Mouse (Mus musculus): ENCODE measurements around the gene Manbal. TPM values are rescaled to one million over a fixed set of nuclear protein-coding genes. Genes with fewer than 3 reads are reported as not detected.

Manbal gene
- polyA plus RNA-seq, 2 experiments: 52.8 to 82.3 TPM

GRCm38 (mm10) chr2:157328106-157328505 is 39.3 kb upstream of the Manbal start:
- WGBS: 55% methylated on average over 5 of the region's 5 CpGs
- no peak for ATAC-seq (ENCODE audit: low FRiP score, low read depth)

GRCm38 (mm10) chr2:157328570-157328969 is 38.8 kb upstream of the Manbal start:
- no peak overlapping the region for H3K4me2 ChIP-seq (replicated peaks; ENCODE audit: low read depth, low read length, severe bottlenecking)
- ATAC-seq (ENCODE audit: low FRiP score, low read depth) (no peak), DNase-seq (ENCODE audit: low spot score) (no peak)
- no peak for TF ChIP-seq POLR2A (IDR thresholded peaks at IDR 0.05; ENCODE audit: borderline replicate concordance, extremely low read depth, insufficient read depth, insufficient read length)
- H3K4me1 ChIP-seq (ENCODE audit: control insufficient read depth, insufficient read depth, low read length): no peaks in the 10 kb centered on the region
- WGBS: 37% methylated on average over 11 of the region's 11 CpGs
- no peak overlapping the region for H3K9ac ChIP-seq (ENCODE audit: low read depth, low read length, severe bottlenecking)
- peaks cover 40% of the 10 kb centered on the region for H3K36me3 ChIP-seq (ENCODE audit: control insufficient read depth, insufficient read depth, low read length)
- H3K27ac ChIP-seq (replicated peaks; ENCODE audit: low read depth, low read length): no peak overlapping the region
- no peak overlapping the region for H3K4me3 ChIP-seq (replicated peaks; ENCODE audit: low read length)
- no peaks in the 10 kb centered on the region for H3K27me3 ChIP-seq (ENCODE audit: control insufficient read depth, insufficient read depth, low read length)
- H3K9me3 ChIP-seq (ENCODE audit: control insufficient read depth, low read length): no peaks in the 10 kb centered on the region

More at GRCm38 (mm10) chr2:157328106-157328505, 39.3 kb upstream of the Manbal start:
- peaks cover 44% of the 10 kb centered on the region for H3K36me3 ChIP-seq (ENCODE audit: control insufficient read depth, insufficient read depth, low read length)
- no peak for DNase-seq (ENCODE audit: low spot score)
- H3K27me3 ChIP-seq (ENCODE audit: control insufficient read depth, insufficient read depth, low read length): no peaks in the 10 kb centered on the region
- H3K4me2 ChIP-seq (replicated peaks; ENCODE audit: low read depth, low read length, severe bottlenecking): no peak overlapping the region
- no peak overlapping the region for H3K4me3 ChIP-seq (replicated peaks; ENCODE audit: low read length)
- TF ChIP-seq POLR2A (IDR thresholded peaks at IDR 0.05; ENCODE audit: borderline replicate concordance, extremely low read depth, insufficient read depth, insufficient read length): no peak
- H3K9me3 ChIP-seq (ENCODE audit: control insufficient read depth, low read length): no peaks in the 10 kb centered on the region
- H3K9ac ChIP-seq (ENCODE audit: low read depth, low read length, severe bottlenecking): no peak overlapping the region
- H3K27ac ChIP-seq (replicated peaks; ENCODE audit: low read depth, low read length): no peak overlapping the region
- no peaks in the 10 kb centered on the region for H3K4me1 ChIP-seq (ENCODE audit: control insufficient read depth, insufficient read depth, low read length)

DNA sequence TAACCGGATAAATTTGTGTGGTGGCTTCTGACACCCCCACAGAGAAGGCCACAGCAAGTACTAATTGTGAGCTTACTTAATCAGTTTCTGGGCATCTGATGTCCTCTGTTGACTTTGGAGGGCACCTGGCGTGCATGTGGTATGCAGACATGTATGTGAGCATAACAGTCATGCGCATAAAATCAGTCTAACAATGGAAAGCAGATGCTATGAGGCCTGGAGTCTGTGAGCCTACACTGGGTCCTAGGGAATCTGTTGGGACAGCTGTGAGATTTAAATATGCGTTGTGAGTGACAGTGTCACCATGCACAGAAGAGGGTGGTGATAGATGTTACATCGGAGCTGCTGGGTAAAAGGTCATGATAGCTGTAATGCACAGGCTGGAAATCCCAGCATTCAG is 35.3 kb upstream of the Manbal start:
- no peak overlapping the region for H3K9ac ChIP-seq (ENCODE audit: low read depth, low read length, severe bottlenecking)
- H3K36me3 ChIP-seq (ENCODE audit: control insufficient read depth, insufficient read depth, low read length): peaks cover 5% of the 10 kb centered on the region
- 55% methylated on average over 5 of the region's 5 CpGs for WGBS
- TF ChIP-seq POLR2A (IDR thresholded peaks at IDR 0.05; ENCODE audit: borderline replicate concordance, extremely low read depth, insufficient read depth, insufficient read length): no peak
- no peaks in the 10 kb centered on the region for H3K27me3 ChIP-seq (ENCODE audit: control insufficient read depth, insufficient read depth, low read length)
- H3K4me2 ChIP-seq (replicated peaks; ENCODE audit: low read depth, low read length, severe bottlenecking): no peak overlapping the region
- peak; percentile 64; the same call in 1 of the 2 replicates for ATAC-seq (ENCODE audit: low FRiP score, low read depth)
- DNase-seq (ENCODE audit: low spot score): no peak
- no peaks in the 10 kb centered on the region for H3K4me1 ChIP-seq (ENCODE audit: control insufficient read depth, insufficient read depth, low read length)
- no peak overlapping the region for H3K27ac ChIP-seq (replicated peaks; ENCODE audit: low read depth, low read length)
- no peaks in the 10 kb centered on the region for H3K9me3 ChIP-seq (ENCODE audit: control insufficient read depth, low read length)
- H3K4me3 ChIP-seq (replicated peaks; ENCODE audit: low read length): no peak overlapping the region

DNA sequence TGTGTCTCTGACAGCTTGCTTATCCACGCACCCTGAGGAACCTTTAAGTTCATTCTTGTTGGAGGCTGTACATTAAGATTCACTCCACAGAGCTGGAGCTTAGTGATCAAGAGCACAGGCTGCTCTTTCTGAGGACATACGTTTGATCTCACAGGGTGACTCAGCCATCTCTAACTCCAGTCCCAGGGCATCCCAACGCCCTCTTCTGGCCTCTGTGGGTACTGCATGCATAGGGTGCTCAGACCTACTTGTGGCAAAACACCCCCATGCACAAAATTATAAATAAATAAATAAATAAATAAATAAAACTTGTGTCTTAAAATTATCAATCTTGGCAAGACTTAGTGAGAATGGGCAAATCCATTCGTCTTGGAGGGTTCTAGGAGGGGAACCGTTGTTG is 28.7 kb upstream of the Manbal start:
- ATAC-seq (ENCODE audit: low FRiP score, low read depth) (no peak), DNase-seq (ENCODE audit: low spot score) (no peak)
- no peaks in the 10 kb centered on the region for H3K36me3 ChIP-seq (ENCODE audit: control insufficient read depth, insufficient read depth, low read length)
- 40% methylated on average over 5 of the region's 5 CpGs for WGBS
- no peaks in the 10 kb centered on the region for H3K27me3 ChIP-seq (ENCODE audit: control insufficient read depth, insufficient read depth, low read length)
- peaks cover 6% of the 10 kb centered on the region; the same call in 1 of the 2 replicates for H3K4me1 ChIP-seq (ENCODE audit: control insufficient read depth, insufficient read depth, low read length)
- no peak overlapping the region for H3K27ac ChIP-seq (replicated peaks; ENCODE audit: low read depth, low read length)
- H3K4me2 ChIP-seq (replicated peaks; ENCODE audit: low read depth, low read length, severe bottlenecking): no peak overlapping the region
- no peak for TF ChIP-seq POLR2A (IDR thresholded peaks at IDR 0.05; ENCODE audit: borderline replicate concordance, extremely low read depth, insufficient read depth, insufficient read length)
- no peak overlapping the region for H3K4me3 ChIP-seq (replicated peaks; ENCODE audit: low read length)
- H3K9me3 ChIP-seq (ENCODE audit: control insufficient read depth, low read length): no peaks in the 10 kb centered on the region
- no peak overlapping the region for H3K9ac ChIP-seq (ENCODE audit: low read depth, low read length, severe bottlenecking)

DNA sequence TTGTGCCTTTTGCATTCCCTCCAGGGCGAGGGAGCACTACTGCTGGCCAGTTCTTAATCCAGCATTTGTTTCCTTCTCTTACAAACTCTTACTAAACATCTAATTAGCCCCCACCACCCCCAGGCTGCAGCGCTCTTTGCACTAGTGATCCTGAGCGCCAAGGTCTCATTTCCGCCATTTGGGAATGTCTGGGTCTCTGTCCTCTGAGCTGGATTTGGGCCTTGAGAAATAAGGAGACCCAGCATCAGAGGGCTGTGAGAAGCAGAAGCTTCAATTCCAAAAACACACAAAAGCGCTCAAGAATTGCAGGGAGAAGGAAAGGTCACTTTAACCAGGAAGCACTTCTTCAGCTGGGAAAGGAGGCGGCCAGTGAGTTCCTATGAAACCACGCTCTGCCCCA is 27.9 kb upstream of the Manbal start:
- 76% methylated on average over 7 of the region's 7 CpGs for WGBS
- Histone ChIP-seq H3K9ac (ENCODE audit: low read depth, low read length, severe bottlenecking) (no peak overlapping the region), H3K27ac (replicated peaks; ENCODE audit: low read depth, low read length) (peak overlapping the region; percentile 33; the same call in 1 of the 2 replicates), H3K36me3 (ENCODE audit: control insufficient read depth, insufficient read depth, low read length) (no peaks in the 10 kb centered on the region), H3K4me1 (ENCODE audit: control insufficient read depth, insufficient read depth, low read length) (peaks cover 6% of the 10 kb centered on the region; the same call in 1 of the 2 replicates), H3K4me3 (replicated peaks; ENCODE audit: low read length) (no peak overlapping the region), H3K27me3 (ENCODE audit: control insufficient read depth, insufficient read depth, low read length) (no peaks in the 10 kb centered on the region), H3K4me2 (replicated peaks; ENCODE audit: low read depth, low read length, severe bottlenecking) (no peak overlapping the region), H3K9me3 (ENCODE audit: control insufficient read depth, low read length) (no peaks in the 10 kb centered on the region)
- no peak for ATAC-seq (ENCODE audit: low FRiP score, low read depth)
- no peak for DNase-seq (ENCODE audit: low spot score)
- TF ChIP-seq POLR2A (IDR thresholded peaks at IDR 0.05; ENCODE audit: borderline replicate concordance, extremely low read depth, insufficient read depth, insufficient read length): no peak
